Mouse (Mus musculus) adrenal gland, postnatal 10 days (tissue): ENCODE data around the gene Ern2. TPM values are rescaled to one million over a fixed set of nuclear protein-coding genes. Genes with fewer than 3 reads are reported as not detected.

Experiments used
- DNase-seq: peaks from one replicate; pipeline ENCODE4 v3.0.0; 2021; ENCODE audit warnings: mixed read lengths
- long read RNA-seq, 2 experiments: library from polyadenylated mRNA; stranded (forward); transcript quantifications; one replicate each; pipeline ENCODE4 v2.0.0; 2021
- total RNA-seq, 2 experiments: library from RNA; stranded (reverse); gene quantifications; 2 replicates each; pipeline ENCODE4 v1.2.3; 2021

Gene Ern2
- total RNA-seq, result under 1 TPM in 1 of 2 experiments, not detected in 1; 0.09 TPM
- long read RNA-seq, experiment 1, result 0 reads
- long read RNA-seq, experiment 2, result 0 reads

- no peak for DNase-seq
Observed at GRCm38 (mm10) chr7:122186043-122186442, at the start of gene Ern2. Gene Ern2, minus strand, starts transcription at chr7:122186207.

- no peak for DNase-seq
Observed at GRCm38 (mm10) chr7:122230866-122231265, 44.9 kb upstream of the Ern2 start.

- DNase-seq, result no peak
Observed at GRCm38 (mm10) chr7:122229916-122230315, 43.9 kb upstream of the Ern2 start.

- no peak for DNase-seq
Observed at GRCm38 (mm10) chr7:122229306-122229705, 43.3 kb upstream of the Ern2 start.

GRCm38 (mm10) chr7:122226744-122227143 lies 40.7 kb upstream of the Ern2 start:
- no peak for DNase-seq

GRCm38 (mm10) chr7:122226020-122226742 lies 40.2 kb upstream of the Ern2 start:
- no peak for DNase-seq

DNA sequence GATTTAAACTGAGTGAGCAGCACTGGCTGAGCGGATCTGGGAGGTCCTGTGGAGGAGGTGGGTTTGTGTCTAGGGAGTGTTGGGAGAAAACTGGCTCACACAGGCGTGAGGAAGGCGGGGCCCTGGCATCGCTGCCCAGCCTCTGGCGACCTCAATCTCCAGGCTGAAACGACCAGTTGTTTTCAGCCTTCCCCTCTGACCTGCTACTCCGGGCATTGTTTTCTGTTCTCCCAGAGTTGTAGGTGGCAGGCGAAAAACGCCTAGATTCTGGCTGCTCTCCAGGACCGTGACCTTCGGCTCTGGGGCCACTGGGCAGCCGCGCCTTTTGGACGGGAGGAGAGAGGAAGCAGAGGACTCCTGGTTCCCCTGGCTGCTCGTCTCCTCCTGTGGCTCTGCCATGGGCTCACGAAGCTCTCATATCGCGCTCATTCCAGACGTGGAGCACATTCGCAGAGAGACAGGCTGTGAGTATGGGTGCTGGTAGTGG lies 33.4 kb upstream of the Ern2 start, which contains the start of gene Chp2:
Gene Chp2, plus strand, starts transcription at position 182 of the 487 bp plus-strand sequence.
- DNase-seq, result peak; percentile 74

DNA sequence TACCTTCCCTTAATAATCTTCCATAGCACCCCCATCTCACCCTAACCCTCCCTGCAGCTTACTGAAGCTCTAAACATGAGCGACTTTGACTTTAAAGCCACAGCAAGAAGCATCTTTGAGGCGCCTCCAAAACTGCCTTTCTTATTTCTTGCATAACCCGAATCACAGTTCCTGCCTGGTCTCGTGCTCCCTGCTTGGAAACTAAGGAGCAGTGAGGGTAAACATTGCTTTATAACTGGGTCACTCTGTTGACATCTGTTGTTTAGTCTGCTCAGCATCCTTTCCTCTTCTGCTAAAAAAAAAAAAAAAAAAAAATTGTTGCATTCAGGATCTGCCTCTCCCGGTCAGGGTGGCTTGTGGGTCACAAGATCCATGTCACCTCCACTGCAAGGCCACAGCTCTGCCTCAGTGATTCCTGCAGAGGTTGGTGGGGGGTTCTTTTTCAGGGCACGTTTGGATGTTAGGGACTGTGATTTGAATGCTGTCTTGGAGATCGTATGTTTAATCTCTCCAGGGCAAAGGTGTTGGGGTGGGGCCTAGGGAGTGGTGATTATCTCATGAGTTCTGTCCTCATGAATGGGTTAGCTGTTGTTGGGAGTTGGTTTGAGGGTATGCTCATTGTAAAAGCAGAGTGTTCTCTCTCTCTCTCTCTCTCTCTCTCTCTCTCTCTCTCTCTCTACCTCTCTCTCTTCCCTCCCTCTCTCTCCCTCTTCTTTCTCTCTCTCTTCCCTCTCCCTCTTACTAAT lies 22.4 kb upstream of the Ern2 start:
- DNase-seq, result no peak

GRCm38 (mm10) chr7:122206121-122206520 lies 20.1 kb upstream of the Ern2 start:
- DNase-seq, result no peak

DNA sequence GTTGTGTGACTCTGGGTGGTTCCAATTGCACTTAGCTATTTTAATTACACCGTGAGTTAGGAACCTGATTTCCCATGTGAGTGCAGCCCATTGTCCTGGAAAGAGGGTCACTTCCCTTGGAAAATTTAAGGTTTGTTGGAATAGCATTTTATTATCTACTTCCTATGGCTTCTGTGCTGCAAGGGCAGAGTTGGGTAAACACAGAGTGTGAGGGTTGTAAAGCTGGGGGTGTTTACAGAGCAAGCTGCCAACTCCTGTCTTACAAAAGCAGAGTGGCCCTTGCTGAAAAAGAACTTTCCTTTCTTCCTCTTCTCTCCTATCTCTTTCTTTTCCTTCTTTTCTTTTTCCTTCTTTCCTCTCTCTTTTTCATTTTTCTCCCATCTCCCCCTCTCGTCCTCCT lies 17.9 kb upstream of the Ern2 start:
- DNase-seq, result no peak

GRCm38 (mm10) chr7:122199296-122199695 lies 13.3 kb upstream of the Ern2 start:
- DNase-seq, result peak; percentile 30

DNA sequence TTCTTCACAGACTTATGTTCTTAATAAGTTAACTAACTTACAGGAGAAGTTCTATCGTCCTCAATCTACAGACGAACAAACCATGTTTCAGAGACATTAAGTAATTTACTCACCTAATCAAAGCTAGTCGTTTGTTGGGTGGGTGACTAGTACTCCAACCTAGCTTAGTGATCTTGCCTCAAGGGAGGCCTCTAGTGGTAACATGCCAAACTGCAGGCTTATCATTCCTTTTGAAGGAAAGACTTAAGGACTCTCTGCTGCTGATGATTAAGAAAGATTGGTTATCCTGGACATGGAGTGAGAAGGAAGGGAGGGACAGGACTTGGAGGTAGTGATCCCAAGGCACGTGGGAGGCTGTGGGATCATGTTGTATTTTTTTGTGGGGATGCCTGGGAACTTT lies 11.3 kb upstream of the Ern2 start:
- peak; percentile 72 for DNase-seq

- no peak for DNase-seq
Observed at GRCm38 (mm10) chr7:122196771-122197170, 10.8 kb upstream of the Ern2 start.

DNA sequence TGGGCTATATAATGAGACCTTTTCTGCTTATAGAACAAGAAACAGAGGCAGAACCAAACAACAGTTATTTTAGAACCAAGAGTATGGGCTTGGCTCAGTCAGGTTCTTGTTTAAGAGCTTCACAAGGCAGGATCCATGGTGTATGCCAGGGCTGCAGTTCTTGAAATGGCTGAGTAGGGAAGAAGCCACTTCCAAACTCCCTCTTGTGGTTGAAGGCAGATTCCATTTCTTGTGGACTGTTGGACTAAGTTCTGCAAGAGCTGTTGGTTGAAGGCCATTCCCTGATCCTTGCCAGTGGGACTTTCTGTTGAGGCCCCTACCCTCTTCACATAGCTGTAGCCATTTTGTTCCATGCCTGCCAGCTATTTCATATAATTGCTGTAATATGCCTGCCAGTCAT lies 7.9 kb upstream of the Ern2 start:
- no peak for DNase-seq

- DNase-seq, result no peak
Observed at GRCm38 (mm10) chr7:122191097-122191496, 5.1 kb upstream of the Ern2 start.

DNA sequence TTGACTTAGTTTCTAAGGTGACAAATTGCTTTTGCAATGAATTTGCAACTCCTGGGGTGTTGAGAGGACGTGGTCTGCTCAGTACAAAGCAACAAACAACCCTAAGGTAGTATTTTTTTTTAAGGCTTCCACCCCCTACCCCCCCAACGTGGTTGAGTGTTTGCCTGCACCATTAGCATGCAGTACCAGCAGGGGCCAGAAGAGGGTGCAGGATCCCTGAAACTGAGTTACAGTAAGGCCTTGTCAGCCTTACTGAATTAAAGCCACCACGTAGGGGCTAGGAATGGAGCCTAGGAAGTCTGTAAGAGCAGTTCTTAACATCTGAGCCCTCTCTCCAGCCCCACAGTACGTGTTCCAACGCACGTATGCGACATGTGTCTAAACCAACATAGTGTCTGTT lies 3.5 kb upstream of the Ern2 start:
- DNase-seq, result peak; percentile 68

GRCm38 (mm10) chr7:122184569-122184968 lies 1.4 kb downstream of the Ern2 start:
- DNase-seq, result no peak

DNA sequence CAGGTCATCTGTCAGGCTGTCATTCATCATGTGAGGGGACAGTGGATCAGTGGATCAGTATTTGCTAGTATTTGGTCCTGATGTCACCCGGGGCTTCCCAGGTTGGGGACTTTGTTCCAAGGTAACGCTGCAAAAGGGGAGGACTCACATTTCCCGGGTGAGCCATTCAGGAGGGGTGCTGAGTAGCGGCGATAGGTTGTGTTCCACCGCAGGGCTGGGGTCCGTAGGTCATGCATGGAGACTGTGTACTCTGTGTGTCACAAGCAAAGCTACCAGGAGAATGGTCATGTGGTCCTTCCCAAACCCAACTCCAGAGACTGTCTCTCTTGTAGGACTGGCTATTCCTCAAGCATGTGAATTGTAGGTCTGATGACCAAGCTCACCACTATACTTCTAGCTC lies 5.3 kb downstream of the Ern2 start:
- DNase-seq, result no peak

- no peak for DNase-seq
Observed at GRCm38 (mm10) chr7:122171613-122172012, 14.4 kb downstream of the Ern2 start.

DNA sequence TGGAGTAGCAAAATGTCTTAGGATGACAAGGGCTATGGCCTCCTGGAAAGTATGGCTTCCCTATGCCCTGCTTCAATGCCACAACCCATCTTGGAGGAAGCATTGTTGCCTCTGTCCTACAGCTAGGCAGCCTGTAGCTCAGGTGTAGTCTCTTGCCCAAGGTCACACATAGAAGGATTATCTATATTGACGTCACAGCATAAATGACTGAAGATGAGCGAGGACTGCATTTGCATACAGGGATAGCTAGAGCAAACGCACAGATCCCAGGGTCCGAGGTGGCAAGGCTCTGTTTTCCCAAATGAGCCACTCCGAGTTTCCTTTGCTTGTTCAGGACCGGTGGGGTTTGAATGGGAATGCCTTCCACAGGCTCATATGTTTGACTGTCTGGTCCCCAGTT lies 15.3 kb downstream of the Ern2 start:
- DNase-seq, result no peak

- no peak for DNase-seq
Observed at GRCm38 (mm10) chr7:122167203-122167602, 18.8 kb downstream of the Ern2 start.

GRCm38 (mm10) chr7:122163766-122164165 lies 22.2 kb downstream of the Ern2 start:
- DNase-seq, result no peak

GRCm38 (mm10) chr7:122160037-122160436 lies 26.0 kb downstream of the Ern2 start:
- no peak for DNase-seq
